Mouse (Mus musculus): ENCODE results near the gene Ptpn14. TPM values are rescaled to one million over a fixed set of nuclear protein-coding genes. Genes with fewer than 3 reads are reported as not detected.

Gene Ptpn14
- polyA plus RNA-seq, 1 experiment from 2014 or later = 1.1 TPM

DNA sequence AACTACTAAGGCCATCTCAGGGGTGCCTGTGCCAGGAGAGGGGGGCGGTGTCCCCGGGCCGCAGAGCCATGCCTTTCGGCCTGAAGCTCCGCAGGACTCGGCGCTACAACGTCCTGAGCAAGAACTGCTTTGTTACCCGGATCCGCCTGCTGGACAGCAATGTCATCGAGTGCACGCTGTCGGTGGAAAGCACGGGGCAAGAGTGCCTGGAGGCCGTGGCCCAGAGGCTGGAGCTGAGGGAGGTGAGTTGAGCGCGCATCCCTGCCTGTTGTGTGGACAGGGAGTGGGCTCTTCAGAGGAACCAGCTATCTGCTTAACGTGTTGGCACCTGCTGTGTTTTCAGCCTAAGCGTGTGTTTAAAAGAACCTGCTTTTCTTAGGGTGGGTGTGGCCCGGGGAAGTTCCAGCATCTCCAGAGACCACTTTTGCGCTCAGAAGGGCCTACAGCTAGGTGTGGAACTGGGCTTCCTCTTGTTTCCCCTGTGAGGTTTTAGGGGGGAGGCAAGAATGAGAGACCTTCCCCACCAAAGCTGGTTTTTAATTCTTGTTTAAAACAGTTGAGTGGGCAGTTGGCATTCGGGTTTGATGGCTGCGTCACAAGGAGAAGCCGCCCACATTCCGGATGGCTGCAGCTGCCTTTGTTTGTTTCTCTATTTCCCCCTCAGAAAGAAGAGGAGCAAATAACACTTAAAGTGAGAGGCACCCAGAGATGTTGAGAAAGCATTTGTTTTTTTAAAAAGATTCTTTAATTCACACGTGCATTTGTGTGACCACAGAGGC lies 58.8 kb downstream of the Ptpn14 start:
- Histone ChIP-seq H3K9me3 (replicated peaks; ENCODE audit: control insufficient read depth, low read length) (no peaks in the 10 kb centered on the region), H3K27ac (ENCODE audit: low read depth, low read length) (no peak overlapping the region), H3K36me3 (ENCODE audit: control insufficient read depth, insufficient read depth, low read length) (no peaks in the 10 kb centered on the region), H3K27me3 (replicated peaks; ENCODE audit: control insufficient read depth, insufficient read depth, low read length) (peaks cover 54% of the 10 kb centered on the region), H3K4me2 (ENCODE audit: low read length) (no peak overlapping the region), H3K4me1 (ENCODE audit: control insufficient read depth, insufficient read depth, low read length) (peaks cover 10% of the 10 kb centered on the region), H3K4me3 (ENCODE audit: low read depth, low read length) (no peak overlapping the region), H3K9ac (ENCODE audit: low read length) (no peak overlapping the region)
- 51% methylated on average over 26 of the region's 26 CpGs for WGBS
- DNase-seq (ENCODE audit: low spot score) = no peak
- no peak for ATAC-seq

DNA sequence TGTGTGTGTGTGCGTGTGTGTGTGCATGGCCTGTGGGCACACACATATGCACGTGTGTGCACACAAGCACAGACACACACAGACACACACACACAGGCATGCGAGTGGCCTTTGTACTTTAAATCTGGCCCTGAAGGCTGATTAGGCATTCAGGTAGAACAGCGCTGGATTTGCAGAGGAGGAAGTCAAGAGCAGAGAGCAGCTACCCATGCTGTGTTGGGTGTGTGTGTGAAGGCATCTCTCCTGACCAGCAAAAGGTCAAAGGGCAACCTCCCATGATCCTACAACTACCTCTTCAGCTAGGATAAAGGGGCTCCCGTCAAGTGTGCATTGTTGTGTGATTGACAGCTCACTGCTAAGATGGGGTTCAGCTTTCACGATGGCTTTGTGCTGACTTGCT lies 61.5 kb downstream of the Ptpn14 start:
- 25% methylated on average over 6 of the region's 6 CpGs for WGBS
- Histone ChIP-seq H3K9me3 (replicated peaks; ENCODE audit: control insufficient read depth, low read length) (no peaks in the 10 kb centered on the region), H3K9ac (ENCODE audit: low read length) (no peak overlapping the region), H3K4me2 (ENCODE audit: low read length) (no peak overlapping the region), H3K4me3 (ENCODE audit: low read depth, low read length) (no peak overlapping the region), H3K27me3 (replicated peaks; ENCODE audit: control insufficient read depth, insufficient read depth, low read length) (peaks cover 61% of the 10 kb centered on the region), H3K36me3 (ENCODE audit: control insufficient read depth, insufficient read depth, low read length) (no peaks in the 10 kb centered on the region), H3K27ac (ENCODE audit: low read depth, low read length) (no peak overlapping the region), H3K4me1 (ENCODE audit: control insufficient read depth, insufficient read depth, low read length) (peaks cover 13% of the 10 kb centered on the region)
- DNase-seq (ENCODE audit: low spot score) (no peak), ATAC-seq (no peak)

DNA sequence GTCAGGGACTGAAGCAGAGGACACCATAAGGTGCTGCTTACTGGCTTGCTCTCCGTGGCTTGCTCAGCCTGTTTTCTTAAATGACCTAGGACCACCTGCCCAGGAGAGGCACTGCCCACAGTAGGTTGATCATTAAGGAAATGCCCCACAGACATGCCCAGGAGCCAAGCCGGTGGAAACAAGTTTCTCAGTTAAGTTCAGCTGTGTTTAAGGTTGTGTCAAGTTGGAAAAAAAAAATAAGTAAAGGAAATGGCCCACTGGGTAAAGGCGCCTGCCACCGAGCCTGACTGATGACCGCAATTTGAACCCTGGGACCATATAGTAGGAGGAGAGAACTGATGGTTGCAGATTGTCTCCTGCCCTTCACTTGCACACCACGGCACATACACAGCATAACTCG lies 62.6 kb downstream of the Ptpn14 start:
- H3K4me2 ChIP-seq (ENCODE audit: low read length) = no peak overlapping the region
- H3K27me3 ChIP-seq (replicated peaks; ENCODE audit: control insufficient read depth, insufficient read depth, low read length) = peaks cover 63% of the 10 kb centered on the region
- WGBS = 78% methylated on average over 7 of the region's 7 CpGs
- H3K9me3 ChIP-seq (replicated peaks; ENCODE audit: control insufficient read depth, low read length) = no peaks in the 10 kb centered on the region
- peaks cover 13% of the 10 kb centered on the region for H3K4me1 ChIP-seq (ENCODE audit: control insufficient read depth, insufficient read depth, low read length)
- DNase-seq (ENCODE audit: low spot score) = no peak
- ATAC-seq = no peak
- no peak overlapping the region for H3K4me3 ChIP-seq (ENCODE audit: low read depth, low read length)
- H3K36me3 ChIP-seq (ENCODE audit: control insufficient read depth, insufficient read depth, low read length) = no peaks in the 10 kb centered on the region
- H3K9ac ChIP-seq (ENCODE audit: low read length) = no peak overlapping the region
- no peak overlapping the region for H3K27ac ChIP-seq (ENCODE audit: low read depth, low read length)

DNA sequence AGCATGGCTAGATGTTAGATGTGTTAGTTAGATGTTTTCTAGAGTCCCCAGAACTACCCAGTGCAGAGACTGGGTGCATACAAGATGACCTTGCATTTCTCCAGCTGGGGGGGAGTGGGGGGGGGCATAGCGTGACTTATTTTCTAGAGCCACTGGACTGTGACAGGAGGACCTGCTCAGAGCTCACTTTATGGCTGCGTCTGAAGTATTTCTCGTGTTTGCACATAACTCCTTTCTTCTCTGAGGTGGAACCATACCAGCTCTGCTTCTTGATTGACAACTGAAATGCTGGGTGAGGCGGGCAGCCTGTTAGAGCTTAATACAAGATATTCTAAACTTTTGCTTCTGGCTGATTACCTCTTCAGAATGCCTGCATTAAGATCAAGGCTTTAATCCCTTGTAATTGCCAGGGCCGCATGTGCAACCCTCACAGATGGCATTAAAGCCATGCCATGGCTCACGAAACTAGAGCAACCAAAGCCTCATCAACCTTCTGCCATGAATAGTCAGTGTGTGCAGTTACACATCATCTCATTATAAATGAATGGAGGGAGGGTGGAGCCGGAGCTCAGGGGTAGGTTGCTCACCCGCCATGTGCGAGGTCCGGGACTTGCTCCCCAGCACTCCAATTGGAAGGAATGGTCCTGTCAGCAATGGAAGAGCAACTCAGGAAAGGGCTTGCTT lies 63.6 kb downstream of the Ptpn14 start:
- 6% methylated on average over 10 of the region's 10 CpGs for WGBS
- H3K4me2 ChIP-seq (ENCODE audit: low read length) = no peak overlapping the region
- H3K27ac ChIP-seq (ENCODE audit: low read depth, low read length) = no peak overlapping the region
- H3K9ac ChIP-seq (ENCODE audit: low read length) = no peak overlapping the region
- H3K4me3 ChIP-seq (ENCODE audit: low read depth, low read length) = no peak overlapping the region
- H3K9me3 ChIP-seq (replicated peaks; ENCODE audit: control insufficient read depth, low read length) = no peaks in the 10 kb centered on the region
- no peaks in the 10 kb centered on the region for H3K36me3 ChIP-seq (ENCODE audit: control insufficient read depth, insufficient read depth, low read length)
- H3K27me3 ChIP-seq (replicated peaks; ENCODE audit: control insufficient read depth, insufficient read depth, low read length) = peaks cover 61% of the 10 kb centered on the region
- peaks cover 13% of the 10 kb centered on the region for H3K4me1 ChIP-seq (ENCODE audit: control insufficient read depth, insufficient read depth, low read length)
- ATAC-seq (peak; percentile 95), DNase-seq (ENCODE audit: low spot score) (peak; percentile 94)

DNA sequence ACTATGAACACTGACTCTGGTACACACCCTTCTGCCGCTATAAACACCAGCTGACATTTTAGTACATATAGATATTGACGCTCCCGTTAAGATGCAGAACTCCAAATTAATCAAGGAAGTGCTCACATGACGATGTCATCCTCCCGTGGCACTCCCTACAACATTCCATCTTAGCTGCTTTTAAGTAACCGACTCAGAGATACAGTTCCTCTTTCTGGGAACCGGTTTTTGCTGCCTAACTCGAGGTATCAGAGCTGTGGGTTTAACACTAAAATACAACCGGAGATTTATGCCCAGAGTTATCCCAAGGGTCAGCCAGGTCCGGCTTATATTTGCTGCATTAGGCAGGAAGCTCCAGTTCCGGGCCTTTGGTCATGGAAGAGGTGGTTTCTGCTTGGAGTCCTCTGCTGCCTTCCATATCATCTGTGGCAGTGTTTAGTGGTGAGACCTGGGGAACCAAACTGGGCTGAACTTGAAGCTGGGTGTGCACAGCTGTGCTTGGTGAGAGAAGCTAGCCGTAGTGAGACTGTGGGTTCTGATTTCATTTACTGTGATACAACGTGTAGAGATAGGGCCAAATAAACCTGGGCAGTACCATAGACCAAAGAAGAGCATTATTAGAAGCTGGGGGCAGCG lies 64.6 kb downstream of the Ptpn14 start:
- peaks cover 64% of the 10 kb centered on the region for H3K27me3 ChIP-seq (replicated peaks; ENCODE audit: control insufficient read depth, insufficient read depth, low read length)

DNA sequence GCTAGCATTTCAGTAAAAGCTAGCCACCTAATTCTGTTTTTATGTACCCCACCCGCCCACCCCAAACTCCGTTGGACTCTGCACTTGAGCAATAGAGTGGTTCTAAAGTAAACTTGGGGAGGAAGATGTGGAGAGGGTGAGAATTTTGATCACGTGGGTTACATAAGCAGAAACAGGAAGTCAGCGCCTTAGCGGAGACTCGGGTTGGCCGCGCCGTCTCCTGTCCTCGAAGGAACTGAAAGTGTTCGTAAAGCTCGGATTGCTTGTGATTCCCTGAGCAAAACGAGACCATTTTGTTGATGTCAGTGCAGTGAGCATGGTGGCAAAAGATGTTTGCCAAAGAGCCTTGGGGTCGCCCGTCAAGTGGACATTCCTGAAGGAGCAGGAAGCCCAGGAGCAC lies 70.9 kb downstream of the Ptpn14 start:
- Histone ChIP-seq H3K36me3 (ENCODE audit: control insufficient read depth, insufficient read depth, low read length) (no peaks in the 10 kb centered on the region), H3K27ac (ENCODE audit: low read depth, low read length) (no peak overlapping the region), H3K9me3 (replicated peaks; ENCODE audit: control insufficient read depth, low read length) (no peaks in the 10 kb centered on the region), H3K4me3 (ENCODE audit: low read depth, low read length) (no peak overlapping the region), H3K4me1 (ENCODE audit: control insufficient read depth, insufficient read depth, low read length) (no peaks in the 10 kb centered on the region), H3K4me2 (ENCODE audit: low read length) (no peak overlapping the region), H3K27me3 (replicated peaks; ENCODE audit: control insufficient read depth, insufficient read depth, low read length) (peaks cover 43% of the 10 kb centered on the region), H3K9ac (ENCODE audit: low read length) (no peak overlapping the region)
- no peak for DNase-seq (ENCODE audit: low spot score)
- 90% methylated on average over 15 of the region's 15 CpGs for WGBS
- no peak for ATAC-seq

More for the DNA sequence above, 64.6 kb downstream of the Ptpn14 start:
- Histone ChIP-seq H3K4me2 (ENCODE audit: low read length) (no peak overlapping the region), H3K9me3 (replicated peaks; ENCODE audit: control insufficient read depth, low read length) (no peaks in the 10 kb centered on the region), H3K4me3 (ENCODE audit: low read depth, low read length) (no peak overlapping the region), H3K9ac (ENCODE audit: low read length) (no peak overlapping the region), H3K36me3 (ENCODE audit: control insufficient read depth, insufficient read depth, low read length) (no peaks in the 10 kb centered on the region), H3K27ac (ENCODE audit: low read depth, low read length) (no peak overlapping the region), H3K4me1 (ENCODE audit: control insufficient read depth, insufficient read depth, low read length) (peaks cover 13% of the 10 kb centered on the region)
- 79% methylated on average over 14 of the region's 14 CpGs for WGBS
- no peak for ATAC-seq
- DNase-seq (ENCODE audit: low spot score) = no peak

DNA sequence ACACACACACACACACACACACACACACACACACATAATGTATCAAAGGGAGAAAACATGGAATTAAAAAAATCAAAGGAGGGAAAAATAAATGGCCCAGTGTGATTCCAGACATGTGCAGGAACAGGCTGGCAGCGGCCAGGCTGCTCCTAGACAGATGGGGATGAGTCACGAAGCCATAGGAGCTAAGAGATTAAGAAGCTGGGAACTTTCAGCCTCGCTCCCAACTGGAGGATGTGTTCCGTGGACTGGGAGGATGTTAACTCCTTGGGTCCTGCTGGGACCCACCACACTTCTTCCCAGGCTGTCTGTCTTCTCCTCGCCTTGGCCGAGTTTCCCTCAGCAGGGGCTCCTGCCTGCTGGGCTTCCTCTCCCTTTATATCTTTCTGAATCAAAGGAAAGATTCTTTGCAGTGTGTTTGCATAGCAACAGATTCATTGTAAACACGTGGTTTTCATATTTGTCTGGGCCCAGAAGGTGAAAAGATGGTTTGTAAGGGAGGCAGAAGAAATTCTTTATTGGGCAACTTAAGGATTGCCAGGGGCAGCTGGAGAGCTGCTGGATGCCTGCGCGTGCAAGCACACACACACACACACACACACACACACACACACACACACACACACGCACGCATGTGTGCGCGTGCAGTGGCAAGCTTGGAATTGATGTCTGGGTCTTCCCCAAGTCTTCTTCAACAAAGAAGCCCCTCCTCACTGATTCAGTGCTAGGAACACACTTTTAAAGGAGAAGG lies 72.3 kb downstream of the Ptpn14 start:
- H3K4me2 ChIP-seq (ENCODE audit: low read length) = no peak overlapping the region
- H3K4me1 ChIP-seq (ENCODE audit: control insufficient read depth, insufficient read depth, low read length) = no peaks in the 10 kb centered on the region
- no peak for ATAC-seq
- peaks cover 32% of the 10 kb centered on the region for H3K27me3 ChIP-seq (replicated peaks; ENCODE audit: control insufficient read depth, insufficient read depth, low read length)
- peak; percentile 33 for DNase-seq (ENCODE audit: low spot score)
- H3K36me3 ChIP-seq (ENCODE audit: control insufficient read depth, insufficient read depth, low read length) = no peaks in the 10 kb centered on the region
- H3K9me3 ChIP-seq (replicated peaks; ENCODE audit: control insufficient read depth, low read length) = no peaks in the 10 kb centered on the region
- H3K9ac ChIP-seq (ENCODE audit: low read length) = no peak overlapping the region
- WGBS = 72% methylated on average over 13 of the region's 13 CpGs
- H3K27ac ChIP-seq (ENCODE audit: low read depth, low read length) = no peak overlapping the region
- H3K4me3 ChIP-seq (ENCODE audit: low read depth, low read length) = no peak overlapping the region

DNA sequence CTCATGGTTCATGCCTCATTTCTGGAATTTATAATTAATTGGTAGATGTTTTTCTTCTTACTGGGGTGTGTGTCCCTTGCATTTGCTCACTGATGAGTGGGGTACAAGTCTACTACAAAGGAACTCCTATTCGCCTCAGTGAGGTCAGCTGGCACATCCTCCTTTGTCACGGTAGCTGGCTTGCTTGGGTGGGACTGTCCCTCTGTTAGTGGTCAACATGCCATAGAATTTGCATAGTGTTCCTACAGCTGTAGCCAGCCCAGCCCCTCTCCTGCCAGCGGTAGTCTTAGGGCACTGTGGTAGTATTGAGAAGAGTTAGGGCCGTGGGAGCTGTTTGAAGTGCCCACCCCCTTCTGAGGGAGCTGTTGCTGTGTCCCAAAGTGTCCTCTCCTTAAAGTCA lies 73.2 kb downstream of the Ptpn14 start:
- Histone ChIP-seq H3K9me3 (replicated peaks; ENCODE audit: control insufficient read depth, low read length) (no peaks in the 10 kb centered on the region), H3K4me3 (ENCODE audit: low read depth, low read length) (no peak overlapping the region), H3K27ac (ENCODE audit: low read depth, low read length) (no peak overlapping the region), H3K4me1 (ENCODE audit: control insufficient read depth, insufficient read depth, low read length) (no peaks in the 10 kb centered on the region), H3K27me3 (replicated peaks; ENCODE audit: control insufficient read depth, insufficient read depth, low read length) (peaks cover 22% of the 10 kb centered on the region), H3K9ac (ENCODE audit: low read length) (no peak overlapping the region), H3K4me2 (ENCODE audit: low read length) (no peak overlapping the region), H3K36me3 (ENCODE audit: control insufficient read depth, insufficient read depth, low read length) (no peaks in the 10 kb centered on the region)
- DNase-seq (ENCODE audit: low spot score) (no peak), ATAC-seq (no peak)
- 93% methylated on average over 4 of the region's 4 CpGs for WGBS
